Mouse (Mus musculus): Measurements from ENCODE around the gene Trpv1. TPM values are rescaled to one million over a fixed set of nuclear protein-coding genes. Genes with fewer than 3 reads are reported as not detected.

Gene Trpv1
- total and polyA plus RNA-seq, 3 experiments, result not detected

DNA sequence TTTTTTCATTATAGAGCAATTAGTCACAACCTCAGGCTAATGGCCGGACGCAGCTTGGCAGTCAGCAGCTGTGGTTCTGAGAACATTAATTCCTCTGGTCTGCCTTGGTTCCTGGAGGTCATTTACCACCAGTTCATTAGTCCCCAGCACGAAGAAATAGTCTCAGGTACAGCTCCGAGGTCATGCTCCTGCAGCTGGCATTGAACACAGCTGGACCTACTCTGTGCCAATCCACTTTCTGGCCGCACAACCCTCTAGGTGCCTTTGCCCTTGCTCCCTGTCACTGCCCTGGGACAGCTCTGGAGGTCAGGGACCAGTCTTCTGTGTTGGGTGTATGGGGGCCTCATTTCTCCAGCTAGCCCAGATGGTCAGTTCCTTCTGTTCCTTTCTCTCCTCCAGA, 5.2 kb upstream of the Trpv1 start:
- Histone ChIP-seq H3K4me3 (ENCODE audit: control insufficient read depth in 1 of 2, insufficient read depth in 1 of 2, low read depth in 2 of 2, low read length in 2 of 2) (no peak overlapping the region), H3K27me3 (ENCODE audit: control insufficient read depth in 1 of 2, insufficient read depth in 2 of 2, low read length in 2 of 2) (no peaks in the 10 kb centered on the region), H3K36me3 (ENCODE audit: control insufficient read depth in 1 of 2, insufficient read depth in 2 of 2, low read length in 2 of 2) (no peaks in the 10 kb centered on the region), H3K9ac (ENCODE audit: control insufficient read depth, low read depth, low read length, poor library complexity, severe bottlenecking) (no peak overlapping the region), H3K79me2 (ENCODE audit: control insufficient read depth, insufficient read depth, low read length, poor library complexity) (no peaks in the 10 kb centered on the region), H3K4me1 (ENCODE audit: control insufficient read depth in 1 of 2, insufficient read depth in 2 of 2, low read length in 2 of 2) (no peaks in the 10 kb centered on the region), H3K9me3 (replicated peaks; ENCODE audit: insufficient read depth, low read length) (no peaks in the 10 kb centered on the region), H3K27ac (ENCODE audit: control insufficient read depth, low read depth, low read length) (no peak overlapping the region)
- TF ChIP-seq ZNF384 (IDR thresholded peaks at IDR 0.05; ENCODE audit: low read depth, low read length) (no peak), SIN3A (IDR thresholded peaks at IDR 0.05; ENCODE audit: low read length) (no peak), MAFK (IDR thresholded peaks at IDR 0.05; ENCODE audit: borderline replicate concordance, low read depth, low read length) (no peak), BHLHE40 (IDR thresholded peaks at IDR 0.05; ENCODE audit: borderline replicate concordance, low read depth, low read length) (no peak), MYC (IDR thresholded peaks at IDR 0.05; ENCODE audit: low read depth, low read length) (no peak), CTCF (IDR thresholded peaks at IDR 0.05 in 2 of 3, conservative IDR thresholded peaks at IDR 0.05 in 1 of 3; ENCODE audit: control insufficient read depth in 1 of 3, insufficient read depth in 1 of 3, low read depth in 2 of 3, low read length in 3 of 3, poor library complexity in 1 of 3, severe bottlenecking in 1 of 3) (no peak), TBP (IDR thresholded peaks at IDR 0.05; ENCODE audit: low read depth, low read length) (no peak), HCFC1 (IDR thresholded peaks at IDR 0.05; ENCODE audit: low read depth, low read length) (no peak), CHD2 (IDR thresholded peaks at IDR 0.05; ENCODE audit: low read length) (no peak), KAT2A (conservative IDR thresholded peaks at IDR 0.05; ENCODE audit: low read depth, low read length) (no peak), MAX (IDR thresholded peaks at IDR 0.05; ENCODE audit: low read length) (no peak), POLR2AphosphoS5 (IDR thresholded peaks at IDR 0.05; ENCODE audit: borderline replicate concordance, low read depth, low read length) (no peak), POLR2A (IDR thresholded peaks at IDR 0.05; ENCODE audit: control insufficient read depth in 1 of 2, insufficient read depth in 1 of 2, low read depth in 1 of 2, low read length in 2 of 2, poor library complexity in 1 of 2) (no peak), UBTF (IDR thresholded peaks at IDR 0.05; ENCODE audit: borderline replicate concordance, insufficient read depth, low read depth, low read length) (no peak), JUND (IDR thresholded peaks at IDR 0.05; ENCODE audit: low read depth, low read length) (no peak), SMC3 (IDR thresholded peaks at IDR 0.05; ENCODE audit: low read depth, low read length) (no peak)
- DNase-seq (ENCODE audit: low read depth, low spot score), result no peak

DNA sequence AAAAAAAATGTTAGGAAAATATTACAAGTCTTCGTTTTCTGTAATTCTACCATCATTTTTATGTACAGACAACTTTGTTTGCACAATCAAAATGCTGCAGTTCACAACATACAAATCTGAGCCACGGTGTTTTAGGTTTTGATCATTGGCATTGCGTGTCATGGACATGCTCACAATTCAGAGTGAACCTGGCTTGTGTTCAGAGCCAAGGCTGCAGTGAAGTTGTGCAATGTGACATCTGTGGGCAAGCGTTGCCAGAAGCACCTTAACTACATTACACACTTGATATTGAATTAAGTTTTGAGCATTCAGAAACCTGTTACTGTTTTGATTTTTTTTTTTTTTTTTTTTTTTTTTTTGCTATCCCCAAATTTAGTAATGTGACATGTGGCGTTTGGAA, 4.0 kb upstream of the Trpv1 start:
- no peak overlapping the region for H3K27ac ChIP-seq (ENCODE audit: control insufficient read depth, low read depth, low read length)
- H3K36me3 ChIP-seq (ENCODE audit: control insufficient read depth in 1 of 2, insufficient read depth in 2 of 2, low read length in 2 of 2), result no peaks in the 10 kb centered on the region
- H3K9ac ChIP-seq (ENCODE audit: control insufficient read depth, low read depth, low read length, poor library complexity, severe bottlenecking), result no peak overlapping the region
- no peak for DNase-seq (ENCODE audit: low read depth, low spot score)
- H3K27me3 ChIP-seq (ENCODE audit: control insufficient read depth in 1 of 2, insufficient read depth in 2 of 2, low read length in 2 of 2), result no peaks in the 10 kb centered on the region
- TF ChIP-seq E2F4 (IDR thresholded peaks at IDR 0.05; ENCODE audit: borderline replicate concordance, low read depth, low read length), result no peak
- no peak for TF ChIP-seq UBTF (IDR thresholded peaks at IDR 0.05; ENCODE audit: borderline replicate concordance, insufficient read depth, low read depth, low read length)
- no peak for TF ChIP-seq POLR2AphosphoS2 (IDR thresholded peaks at IDR 0.05; ENCODE audit: low read length)
- TF ChIP-seq USF2 (IDR thresholded peaks at IDR 0.05; ENCODE audit: borderline replicate concordance in 1 of 2, insufficient read depth in 1 of 2, low read depth in 1 of 2, low read length in 2 of 2), result no peak
- no peak for TF ChIP-seq MAZ (IDR thresholded peaks at IDR 0.05; ENCODE audit: low read depth, low read length)
- no peak for TF ChIP-seq HCFC1 (IDR thresholded peaks at IDR 0.05; ENCODE audit: low read depth, low read length)
- TF ChIP-seq MYC (IDR thresholded peaks at IDR 0.05; ENCODE audit: low read depth, low read length), result no peak
- TF ChIP-seq SIN3A (IDR thresholded peaks at IDR 0.05; ENCODE audit: low read length), result no peak
- no peak for TF ChIP-seq NELFE (IDR thresholded peaks at IDR 0.05; ENCODE audit: low read depth, low read length)
- no peak for TF ChIP-seq GATA1 (IDR thresholded peaks at IDR 0.05; ENCODE audit: low read depth, low read length)
- no peak for TF ChIP-seq MYB (IDR thresholded peaks at IDR 0.05; ENCODE audit: low read depth, low read length)
- TF ChIP-seq ELF1 (IDR thresholded peaks at IDR 0.05; ENCODE audit: low read depth, low read length), result no peak
- no peak for TF ChIP-seq CHD1 (IDR thresholded peaks at IDR 0.05; ENCODE audit: low read depth, low read length)
- no peaks in the 10 kb centered on the region for H3K9me3 ChIP-seq (replicated peaks; ENCODE audit: insufficient read depth, low read length)
- no peak overlapping the region for H3K4me3 ChIP-seq (ENCODE audit: control insufficient read depth in 1 of 2, insufficient read depth in 1 of 2, low read depth in 2 of 2, low read length in 2 of 2)
- no peaks in the 10 kb centered on the region for H3K79me2 ChIP-seq (ENCODE audit: control insufficient read depth, insufficient read depth, low read length, poor library complexity)
- H3K4me1 ChIP-seq (ENCODE audit: control insufficient read depth in 1 of 2, insufficient read depth in 2 of 2, low read length in 2 of 2), result no peaks in the 10 kb centered on the region

All from MEL (cell line).